Mouse (Mus musculus) left cerebral cortex, postnatal 25 days (tissue): ENCODE measurements around the gene Ppef1. TPM values are rescaled to one million over a fixed set of nuclear protein-coding genes. Genes with fewer than 3 reads are reported as not detected.
"Not testable (repeated sequence)": the region's sequence is repeated elsewhere in the genome, so short reads cannot be mapped to it uniquely, and the experiment has no call there.

ENCODE experiments used
- DNase-seq, 2 experiments: peaks; one replicate each; pipeline ENCODE4 v3.0.0; 2022; ENCODE audit warnings: low spot score in 2 of 2, mixed read lengths in 1 of 2
- intact Hi-C: fragments of 180-260 bp; cut with DNase I; formaldehyde crosslinking; loops from one replicate; pipeline ENCODE4 v1.15.1; 2025
- total RNA-seq, 2 experiments: library from RNA; stranded (reverse); gene quantifications; 2 replicates each; pipeline ENCODE4 v1.2.3; 2021

Ppef1 gene
- 1 to 10 TPM in 1 of 2 experiments, under 1 TPM in 1; 0.73 to 1.7 TPM for total RNA-seq

DNA sequence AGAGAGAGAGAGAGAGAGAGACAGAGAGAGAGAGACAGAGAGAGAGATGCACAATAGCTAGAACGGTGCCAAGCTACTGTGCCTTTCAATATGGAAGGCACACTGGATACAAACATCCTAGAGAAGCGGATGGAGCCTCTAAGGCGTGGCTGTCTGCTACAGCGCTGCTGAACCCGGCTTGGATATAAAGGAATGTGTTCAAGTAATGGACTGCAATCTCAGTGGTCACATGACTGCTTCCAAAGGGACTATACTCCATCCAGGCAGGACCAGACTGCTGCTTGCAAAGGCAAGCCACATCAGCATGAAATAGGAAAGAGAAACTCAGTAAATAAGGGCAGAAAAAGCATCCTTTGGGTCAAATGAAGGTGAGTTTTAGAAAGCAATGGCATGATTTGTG lies at the start of gene Ppef1:
Ppef1 (minus strand) TSS at position 116 of the 400 bp plus-strand sequence.
- intact Hi-C loops, result no loop called here
- DNase-seq, result no peak

DNA sequence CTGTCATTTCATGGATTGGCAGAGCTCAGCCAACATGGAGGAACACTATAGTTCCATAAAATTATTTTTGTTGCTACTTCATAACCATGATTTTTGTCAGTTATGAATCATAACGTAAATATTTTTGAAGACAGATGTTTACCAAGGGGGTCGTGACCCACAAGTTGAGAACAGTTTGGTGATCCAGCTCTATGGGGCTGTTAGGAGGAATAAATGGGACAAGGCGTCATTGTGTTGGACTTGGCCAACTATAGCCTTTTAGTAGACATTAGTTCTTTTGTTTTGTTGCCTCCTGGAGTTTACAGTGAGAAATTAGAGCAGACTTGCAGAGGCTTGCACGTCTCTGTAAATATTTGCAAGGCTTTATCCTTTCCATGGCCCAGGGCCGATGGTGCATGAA lies 46.7 kb upstream of the Ppef1 start:
- no peak for DNase-seq
- intact Hi-C loops, result no loop called here

DNA sequence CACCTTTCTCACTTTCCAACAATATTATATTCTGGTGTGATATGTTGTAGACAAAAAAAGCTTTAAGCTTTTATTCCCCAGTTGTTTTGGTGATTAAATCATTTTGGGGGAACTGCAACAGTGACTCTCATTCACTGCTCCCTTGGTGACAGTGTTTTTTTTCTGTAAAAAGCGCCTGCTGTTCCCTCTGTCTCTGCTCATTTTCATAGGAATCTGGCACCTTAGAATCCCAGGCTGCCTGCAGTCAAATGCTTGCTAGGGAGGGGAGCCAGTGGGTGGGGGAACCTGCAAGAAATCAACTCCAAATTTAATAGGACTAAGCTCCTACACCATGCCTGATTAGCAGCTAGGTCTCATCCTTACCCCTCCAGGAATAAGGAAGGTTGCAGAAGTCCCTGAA lies 37.5 kb upstream of the Ppef1 start:
- intact Hi-C loops, result loop anchor here (5.0 to 10.0 kb wide), 2 partner anchors 186 to 222 kb away; partner anchors contain the start of gene Cdkl5
- peak; percentile 13 to 72 for DNase-seq

DNA sequence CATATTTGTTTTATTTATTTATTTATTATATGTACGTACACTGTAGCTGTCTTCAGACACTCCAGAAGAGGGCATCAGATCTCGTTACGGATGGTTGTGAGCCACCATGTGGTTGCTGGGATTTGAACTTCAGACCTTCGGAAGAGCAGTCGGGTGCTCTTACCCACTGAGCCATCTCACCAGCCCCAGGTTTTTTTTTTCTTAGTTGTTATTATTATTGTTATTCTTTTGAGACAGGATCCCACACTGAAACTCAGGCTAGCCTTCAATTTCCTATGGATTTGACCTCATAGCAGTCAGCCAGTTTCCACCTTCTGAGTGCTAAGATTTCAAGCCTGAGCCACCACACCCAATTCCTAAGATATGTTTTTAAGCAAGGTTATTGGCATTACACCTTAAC lies 34.1 kb upstream of the Ppef1 start:
- intact Hi-C loops, result loop anchor here (5.0 to 10.0 kb wide), 3 partner anchors 182 to 265 kb away; partner anchors contain the start of genes Cdkl5 and Phka2
- not testable (repeated sequence) for DNase-seq

DNA sequence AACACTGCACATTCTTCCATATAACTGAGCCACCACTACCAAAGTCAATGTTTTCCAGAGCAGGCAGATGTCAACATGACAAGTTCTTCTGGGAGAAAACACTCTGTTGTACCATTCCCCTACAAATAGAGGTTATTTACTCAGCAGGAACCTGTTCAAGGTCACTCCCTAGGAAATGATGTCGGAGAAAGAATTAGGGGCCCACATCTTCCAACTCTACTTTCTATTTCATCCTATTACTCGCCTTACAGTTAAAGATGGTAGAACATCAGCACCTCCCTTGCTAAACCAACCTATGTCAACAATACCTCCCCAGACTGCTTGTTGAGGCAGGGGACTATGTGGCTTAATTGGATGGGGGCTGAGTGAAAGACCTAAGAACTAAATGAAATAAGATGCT lies 32.1 kb upstream of the Ppef1 start, which contains the start of gene Rs1:
Rs1 (plus strand) TSS at position 301 of the 400 bp plus-strand sequence.
- intact Hi-C loops, result loop anchor here (10.0 kb wide), 1 partner anchor 263 kb away; the partner anchor contains the start of gene Phka2

DNA sequence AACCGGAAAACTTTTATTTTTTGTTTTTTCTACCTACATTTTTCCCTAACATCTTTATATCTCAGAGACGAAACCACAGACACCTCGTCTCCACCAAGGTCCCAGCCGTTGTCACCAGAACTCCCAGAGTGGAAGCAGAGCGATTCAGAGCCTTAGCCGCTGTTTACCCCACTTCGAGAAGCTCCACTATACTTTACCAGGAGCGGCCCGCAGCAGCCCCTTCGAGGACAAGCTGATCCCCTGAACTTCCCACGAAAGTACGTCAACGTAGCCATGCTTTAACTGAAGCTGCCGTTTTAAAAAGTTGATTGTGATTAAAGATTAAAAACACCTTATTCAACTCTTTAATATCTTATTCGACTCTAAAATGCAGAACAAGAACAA lies 30.7 kb upstream of the Ppef1 start:
- intact Hi-C loops, result loop anchor here (10.0 kb wide), 1 partner anchor 261 kb away; the partner anchor contains the start of gene Phka2
- no peak for DNase-seq

More for the DNA sequence above, 32.1 kb upstream of the Ppef1 start, which contains the start of gene Rs1:
- DNase-seq, result no peak

DNA sequence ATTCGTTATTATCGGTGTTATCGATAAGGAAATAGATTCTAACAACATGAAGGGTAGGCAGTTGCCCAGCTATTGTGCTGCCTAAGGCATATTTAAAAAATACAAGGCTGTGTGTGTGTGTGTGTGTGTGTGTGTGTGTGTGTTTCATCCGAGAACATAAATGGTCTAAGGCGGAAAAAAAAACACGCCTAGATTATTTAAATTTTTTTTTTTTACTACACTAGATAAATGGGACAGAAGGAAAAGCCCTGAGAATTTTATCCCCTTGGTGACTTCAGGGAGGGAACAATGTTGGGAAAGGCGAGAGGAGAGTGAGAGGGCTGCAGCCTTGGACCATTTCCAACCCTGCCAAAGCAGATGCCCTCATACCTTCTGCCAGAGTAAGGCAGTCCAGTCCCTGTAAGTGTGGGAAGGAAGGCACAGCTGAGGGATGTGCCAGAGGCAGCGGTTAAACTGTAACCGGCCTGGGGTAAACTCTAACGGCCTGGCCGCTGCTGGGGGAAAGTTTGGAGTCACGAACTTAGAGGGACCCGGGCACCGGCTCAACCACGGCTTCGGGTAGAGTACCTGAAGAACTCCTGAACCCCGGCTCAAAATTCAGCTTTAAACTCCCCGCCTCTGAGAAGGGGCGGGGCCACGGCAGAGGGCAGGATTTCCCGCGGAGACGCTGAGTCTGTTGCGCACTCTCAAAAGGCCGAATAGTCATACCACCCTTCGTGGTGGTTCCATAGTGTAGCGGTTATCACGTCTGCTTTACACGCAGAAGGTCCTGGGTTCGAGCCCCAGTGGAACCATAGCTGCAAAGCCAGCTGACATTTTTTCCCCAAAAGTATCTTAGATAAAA lies 30.0 kb upstream of the Ppef1 start:
- DNase-seq, result peak; percentile 90 to 95
- intact Hi-C loops, result loop anchor here (10.0 kb wide), 1 partner anchor 261 kb away; the partner anchor contains the start of gene Phka2

DNA sequence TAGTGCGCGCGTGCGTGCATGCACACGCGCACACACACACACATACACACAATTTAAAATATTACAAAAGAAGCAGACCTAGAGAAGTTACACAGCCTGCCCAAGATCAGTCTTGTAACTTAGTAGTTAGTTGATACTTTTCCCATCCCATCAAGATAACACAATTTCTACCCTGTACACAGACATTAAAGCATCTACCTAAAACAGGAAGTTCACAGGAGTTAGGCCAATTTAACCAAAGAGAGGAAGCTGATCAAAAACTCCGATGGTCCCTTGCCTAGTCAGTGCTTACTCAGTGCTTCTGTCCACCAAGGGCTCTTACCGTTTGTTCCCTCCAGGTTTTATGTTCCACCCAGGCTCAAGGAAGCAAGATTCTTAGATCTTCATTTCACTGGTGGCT lies 15.2 kb upstream of the Ppef1 start:
- no peak for DNase-seq
- intact Hi-C loops, result no loop called here

DNA sequence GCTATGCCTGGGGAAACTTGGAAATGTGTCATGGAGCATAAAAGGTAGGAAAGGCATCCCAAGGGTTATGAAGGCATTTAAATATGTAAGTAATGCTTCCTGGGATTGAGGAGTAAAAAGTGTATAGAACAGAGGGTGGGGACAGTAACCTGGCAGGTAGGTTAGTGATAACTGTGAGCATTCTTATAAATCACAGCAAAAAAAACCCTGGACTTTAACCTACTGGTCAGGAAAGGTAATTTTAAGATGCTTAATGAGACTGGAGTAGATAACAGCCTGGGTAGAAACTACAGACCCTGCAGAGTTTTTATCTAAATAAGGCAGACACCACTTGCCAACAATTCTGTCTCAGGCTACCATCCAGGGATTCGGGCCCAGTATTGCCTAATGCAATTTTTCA lies 13.1 kb upstream of the Ppef1 start:
- DNase-seq, result no peak
- intact Hi-C loops, result no loop called here

DNA sequence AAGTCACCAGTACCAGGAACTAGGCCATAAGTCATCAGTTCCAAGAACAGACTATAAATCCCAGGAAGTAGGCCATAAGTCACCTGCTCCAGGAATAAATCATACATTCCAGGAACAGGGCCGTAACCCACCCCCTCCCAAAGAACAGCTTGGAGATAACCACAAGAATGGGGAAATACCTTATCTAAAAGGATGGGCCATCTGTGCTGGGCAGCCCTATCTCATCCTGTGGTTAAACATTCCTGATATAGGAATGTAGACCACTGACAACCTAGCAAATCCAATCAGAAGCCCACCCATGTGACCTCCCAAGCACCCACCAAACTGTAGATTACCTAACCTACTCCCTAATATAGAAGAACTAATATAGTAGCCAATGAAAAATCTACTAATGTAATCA lies 9.8 kb upstream of the Ppef1 start:
- intact Hi-C loops, result no loop called here
- DNase-seq, result no peak

DNA sequence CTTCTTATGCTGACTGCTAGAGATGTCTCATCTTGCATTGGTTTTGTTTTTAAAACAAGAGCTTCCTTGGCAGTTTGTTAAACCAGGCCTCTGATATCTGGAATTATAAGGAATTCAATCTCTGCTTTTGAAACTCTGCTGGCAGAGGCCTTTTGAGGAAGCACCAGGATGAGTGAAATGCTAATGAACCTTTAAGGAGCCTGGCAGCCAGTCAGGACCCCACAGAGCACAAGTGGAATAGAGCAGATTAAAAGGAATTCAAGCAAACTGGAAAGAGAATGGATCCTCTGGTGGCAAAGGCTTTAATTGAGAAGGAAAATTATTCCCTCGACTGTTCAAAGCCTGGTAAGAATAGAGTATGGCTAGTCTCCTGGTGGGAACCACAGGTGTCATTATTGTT lies 36.4 kb downstream of the Ppef1 start:
- intact Hi-C loops, result no loop called here
- no peak for DNase-seq

DNA sequence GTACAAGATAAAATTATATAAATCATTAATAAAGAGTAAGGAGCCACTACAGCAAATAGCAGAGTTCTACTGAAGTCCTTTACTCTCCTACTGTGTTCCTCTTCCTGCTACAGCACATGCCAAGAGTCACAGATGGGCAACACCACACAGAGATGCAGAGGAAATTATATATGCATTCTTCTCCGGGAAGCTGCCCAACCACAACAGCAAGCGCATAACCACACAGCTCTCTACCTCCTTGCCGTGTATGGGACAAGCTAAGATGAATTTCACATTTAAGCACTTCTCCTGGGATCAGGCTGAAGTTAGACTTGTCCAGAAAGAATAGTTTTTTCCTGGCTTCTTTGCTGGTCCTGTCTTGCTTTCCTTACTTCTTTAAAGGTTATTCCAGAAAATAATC lies 44.0 kb downstream of the Ppef1 start:
- DNase-seq, result peak in 1 of 2 experiments; percentile 46

DNA sequence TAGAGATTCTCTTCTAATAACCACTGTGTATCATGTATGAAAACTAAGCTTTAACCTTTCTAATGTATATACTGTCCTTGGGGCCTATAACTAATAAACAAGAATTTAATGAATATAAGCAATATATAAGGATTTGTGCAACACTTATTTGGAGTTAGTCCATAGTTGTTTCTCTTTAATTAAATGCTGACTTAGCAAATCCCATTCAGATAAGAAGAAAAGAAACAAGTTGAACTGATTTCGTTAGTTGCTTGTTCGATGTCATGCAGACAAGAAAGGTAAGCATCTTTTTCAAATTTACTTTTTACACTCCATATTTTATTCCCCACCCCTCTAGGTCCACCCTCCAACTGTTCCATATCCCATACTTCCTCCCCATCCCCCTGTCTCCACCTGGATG lies 45.5 kb downstream of the Ppef1 start:
- intact Hi-C loops, result no loop called here
- DNase-seq, result no peak

More for the DNA sequence above, 44.0 kb downstream of the Ppef1 start:
- intact Hi-C loops, result no loop called here

DNA sequence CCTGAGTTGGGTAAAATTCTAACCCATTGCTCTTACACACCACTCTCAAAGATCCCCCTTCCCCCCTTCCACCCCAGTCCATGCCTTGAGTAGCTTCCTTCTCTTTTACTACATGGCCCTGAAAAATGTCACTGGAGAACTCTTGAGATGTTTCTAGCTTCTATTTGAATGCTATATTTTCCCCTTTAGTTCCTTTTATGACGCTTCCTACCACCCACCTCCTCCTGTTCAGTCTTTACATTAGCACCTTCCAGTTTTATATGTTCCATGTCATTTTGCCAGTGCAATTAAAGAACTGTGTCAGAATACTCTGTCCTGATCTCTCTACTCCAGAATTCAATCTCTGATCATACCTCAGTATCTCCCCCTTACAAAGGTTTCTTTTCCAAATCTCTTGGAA lies 65.6 kb downstream of the Ppef1 start:
- intact Hi-C loops, result no loop called here

DNA sequence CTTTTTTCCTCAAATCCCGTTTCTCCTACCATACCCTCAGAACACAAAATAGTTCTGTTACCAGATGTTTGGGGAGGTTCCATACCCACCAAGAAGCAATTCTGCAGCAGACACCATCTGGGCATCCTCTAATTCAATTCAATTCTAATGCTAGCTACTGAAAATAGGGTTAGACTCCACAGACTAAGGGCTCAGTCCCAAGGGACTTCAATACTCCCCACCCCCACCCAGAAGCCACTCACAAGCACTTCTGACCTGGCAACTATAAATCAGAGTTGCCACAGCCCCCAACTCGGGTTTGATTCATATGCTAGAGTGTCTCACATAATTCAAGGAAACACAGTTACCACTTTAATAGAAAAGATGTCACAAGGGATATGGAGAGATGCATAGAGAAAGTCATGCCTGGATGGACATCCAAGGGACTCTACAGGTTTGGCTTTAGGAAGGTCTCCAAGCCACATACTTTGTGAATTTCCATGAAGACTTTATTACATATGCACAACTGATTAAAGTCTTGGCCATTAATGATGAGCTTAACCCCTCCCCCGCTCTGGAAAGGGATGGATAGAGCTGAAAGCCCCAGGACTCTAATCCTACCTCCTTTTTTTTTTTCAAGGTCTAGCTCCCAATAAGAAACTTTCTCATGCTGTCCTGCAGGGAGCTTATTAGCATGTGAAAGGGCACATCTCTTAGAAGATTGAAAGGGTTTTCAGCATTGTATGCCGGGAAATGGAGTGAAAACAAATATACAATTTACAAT lies 124.5 kb downstream of the Ppef1 start:
- DNase-seq, result no peak
- intact Hi-C loops, result no loop called here

More for the DNA sequence above, 65.6 kb downstream of the Ppef1 start:
- peak; percentile 5 to 64 for DNase-seq

DNA sequence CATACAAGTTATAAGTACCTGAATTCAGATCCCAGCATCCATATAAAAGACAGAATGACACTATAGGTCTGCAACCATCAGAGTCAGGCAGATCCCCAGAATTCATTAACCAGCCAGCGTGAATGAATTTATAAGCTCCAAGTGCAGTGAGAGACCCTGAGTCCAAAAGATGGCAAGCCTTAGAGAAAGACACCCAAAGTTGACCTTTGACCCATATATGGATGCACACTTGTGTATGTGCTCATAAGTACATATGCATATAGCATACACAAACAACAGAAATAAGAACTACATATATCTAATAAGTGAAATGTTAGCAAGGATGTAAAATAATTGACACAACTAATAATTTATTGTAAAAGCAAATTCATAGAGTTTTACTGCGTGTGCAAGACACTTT lies 125.1 kb downstream of the Ppef1 start:
- intact Hi-C loops, result no loop called here
- no peak for DNase-seq

DNA sequence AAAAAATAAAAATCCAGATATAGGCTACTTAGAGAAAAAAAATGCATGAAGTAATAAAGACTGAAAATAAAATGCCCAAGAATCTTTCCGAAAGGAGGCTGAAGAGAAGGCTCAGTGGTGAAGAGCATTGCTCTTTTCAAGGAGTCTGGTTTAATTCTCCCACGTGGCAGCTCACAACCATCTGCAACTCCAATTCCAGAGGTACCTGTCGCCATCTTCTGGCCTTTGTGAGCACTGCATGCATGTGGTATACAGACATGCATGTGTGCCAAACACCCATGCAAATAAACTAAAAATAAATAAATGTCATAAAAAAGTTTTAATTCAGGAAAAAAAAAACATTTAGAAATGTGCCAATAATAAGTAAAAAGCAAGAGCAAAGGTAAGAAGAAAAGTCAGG lies 125.7 kb downstream of the Ppef1 start:
- intact Hi-C loops, result no loop called here
- DNase-seq, result no peak

DNA sequence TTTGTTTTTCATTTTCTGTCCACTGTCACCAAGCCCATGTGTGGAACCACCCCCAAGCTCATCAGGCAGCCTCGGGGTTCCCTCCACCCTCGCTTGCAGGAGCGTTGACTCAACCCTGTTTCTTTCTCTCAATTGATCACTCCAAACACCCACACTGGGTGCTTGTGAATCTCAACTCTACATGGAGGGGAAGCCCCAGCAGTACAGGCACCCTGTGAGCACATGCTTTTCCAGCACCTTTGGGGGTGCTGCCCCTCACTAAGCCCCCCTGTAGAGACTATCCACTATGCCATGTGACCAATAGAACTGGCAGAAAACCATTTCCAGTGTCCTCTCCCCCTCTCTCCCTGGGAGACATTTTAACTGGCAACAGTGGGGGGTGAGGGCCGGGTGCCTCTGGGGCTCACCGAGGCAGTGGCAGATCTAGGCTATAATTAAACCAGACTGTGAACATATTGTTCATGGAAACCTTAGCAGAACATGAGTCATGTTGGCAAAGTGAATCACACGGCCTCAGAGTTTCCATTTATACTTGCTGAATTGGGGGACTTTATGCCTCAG lies 131.5 kb downstream of the Ppef1 start:
- intact Hi-C loops, result no loop called here
- DNase-seq, result peak; percentile 56 to 80

DNA sequence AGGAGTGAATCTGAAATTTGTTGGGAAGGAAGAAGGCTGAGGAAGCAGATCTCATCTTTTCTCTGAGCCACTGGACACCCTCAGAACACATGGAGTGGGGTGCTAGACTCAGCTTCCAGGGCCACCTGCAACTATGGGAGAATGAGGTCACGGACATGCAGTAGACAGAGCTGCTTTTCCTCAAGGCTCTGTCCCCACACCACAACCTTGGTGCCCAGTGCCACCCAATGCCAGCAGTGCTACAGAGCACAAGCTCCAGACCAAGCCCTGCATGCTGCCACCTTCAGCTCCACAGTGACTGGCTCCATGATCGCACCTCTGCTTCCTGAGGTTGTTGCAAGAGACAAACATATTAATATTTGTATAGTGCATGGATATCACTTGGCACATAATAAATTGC lies 132.2 kb downstream of the Ppef1 start:
- DNase-seq, result no peak
- intact Hi-C loops, result no loop called here

DNA sequence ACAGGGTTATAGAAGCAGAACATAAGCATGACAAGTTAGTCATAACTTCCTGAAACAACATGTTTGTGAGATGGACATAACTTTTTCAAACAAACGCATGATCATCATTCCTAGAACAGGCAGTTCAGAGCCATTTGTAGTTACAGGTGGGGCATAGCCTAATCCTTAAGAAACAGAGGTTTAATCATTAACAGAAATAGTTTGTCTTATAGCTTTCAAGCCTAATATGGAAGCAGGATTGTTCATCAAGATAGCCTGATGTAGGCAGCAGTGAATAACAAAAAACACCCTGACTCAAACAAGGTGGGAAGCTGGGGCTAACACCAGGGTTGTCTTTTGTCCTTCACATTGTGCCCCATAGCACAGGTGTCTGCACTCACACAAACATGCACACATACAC lies 132.8 kb downstream of the Ppef1 start:
- no peak for DNase-seq
- intact Hi-C loops, result no loop called here
